Mouse (Mus musculus): ENCODE results near the gene Slc23a3. TPM values are rescaled to one million over a fixed set of nuclear protein-coding genes. Genes with fewer than 3 reads are reported as not detected.
A peak's percentile ranks its signal among the peaks of the same experiment; 100 is the strongest.

Slc23a3 gene
- polyA plus RNA-seq, 1 experiment from 2014 or later, result 1.1 TPM

GRCm38 (mm10) chr1:75128641-75129040, 5.0 kb downstream of the Slc23a3 start:
- Histone ChIP-seq H3K27ac (no peak overlapping the region), H3K4me3 (no peak overlapping the region), H3K4me1 (peaks cover 44% of the 10 kb centered on the region), H3K36me3 (no peaks in the 10 kb centered on the region), H3K9me3 (replicated peaks) (no peaks in the 10 kb centered on the region), H3K9ac (no peak overlapping the region), H3K27me3 (replicated peaks) (peaks cover 12% of the 10 kb centered on the region; the same call in 1 of the 2 replicates), H3K4me2 (no peak overlapping the region)
- 71% methylated on average over 3 of the region's 3 CpGs for WGBS (ENCODE audit: insufficient replicate concordance)
- ATAC-seq, result no peak

GRCm38 (mm10) chr1:75125418-75125817, 8.3 kb downstream of the Slc23a3 start:
- WGBS (ENCODE audit: insufficient replicate concordance), result 33% methylated on average over 5 of the region's 5 CpGs
- ATAC-seq, result no peak
- H3K36me3 ChIP-seq, result no peaks in the 10 kb centered on the region

GRCm38 (mm10) chr1:75124346-75125321, 9.1 kb downstream of the Slc23a3 start, which contains the start of gene Nhej1:
Nhej1 (minus strand) TSS chr1:75125200.
- peaks cover 28% of the 10 kb centered on the region for H3K4me1 ChIP-seq
- H3K4me3 ChIP-seq, result peak within 1 kb of the TSS; percentile 62
- ATAC-seq, result peak; percentile 94
- H3K9me3 ChIP-seq (replicated peaks), result no peaks in the 10 kb centered on the region
- H3K36me3 ChIP-seq, result no peaks in the 10 kb centered on the region
- peak within 1 kb of the TSS; percentile 72 for H3K9ac ChIP-seq
- H3K27ac ChIP-seq, result peak within 1 kb of the TSS; percentile 96
- peak within 1 kb of the TSS; percentile 75 for H3K4me2 ChIP-seq
- WGBS (ENCODE audit: insufficient replicate concordance), result 1% methylated on average over 56 of the region's 56 CpGs
- H3K27me3 ChIP-seq (replicated peaks), result no peaks in the 10 kb centered on the region; the same call in 1 of the 2 replicates

More at GRCm38 (mm10) chr1:75125418-75125817, 8.3 kb downstream of the Slc23a3 start:
- Histone ChIP-seq H3K4me1 (peaks cover 28% of the 10 kb centered on the region), H3K9me3 (replicated peaks) (no peaks in the 10 kb centered on the region), H3K27me3 (replicated peaks) (peaks cover 3% of the 10 kb centered on the region; the same call in 1 of the 2 replicates), H3K27ac (peak overlapping the region; percentile 96), H3K9ac (peak overlapping the region; percentile 72), H3K4me3 (peak overlapping the region; percentile 62), H3K4me2 (peak overlapping the region; percentile 75)

GRCm38 (mm10) chr1:75122211-75122610, 11.5 kb downstream of the Slc23a3 start:
- Histone ChIP-seq H3K9me3 (replicated peaks) (no peaks in the 10 kb centered on the region), H3K4me3 (no peak overlapping the region), H3K27me3 (replicated peaks) (no peaks in the 10 kb centered on the region), H3K36me3 (no peaks in the 10 kb centered on the region), H3K4me2 (no peak overlapping the region), H3K27ac (no peak overlapping the region), H3K4me1 (peaks cover 25% of the 10 kb centered on the region), H3K9ac (no peak overlapping the region)
- 56% methylated on average over 3 of the region's 3 CpGs for WGBS (ENCODE audit: insufficient replicate concordance)
- no peak for ATAC-seq

Other genes starting within 250 kb of the Slc23a3 start
- gene Fev, start 248.5 kb downstream of the Slc23a3 start, polyA plus RNA-seq (2016; fragmentation: Nextera tagmentation; extraction: Ambion mirVana), result 0.29 and 0.36 TPM in 2 replicates
- not detected in 2 replicates for gene Cryba2, start 240.7 kb downstream of the Slc23a3 start, polyA plus RNA-seq (2016; fragmentation: Nextera tagmentation; extraction: Ambion mirVana)
- not detected in 2 replicates for gene Cfap65, start 198.3 kb downstream of the Slc23a3 start, polyA plus RNA-seq (2016; fragmentation: Nextera tagmentation; extraction: Ambion mirVana)
- 2.9 and 3.0 TPM in 2 replicates for gene Ihh, start 182.2 kb downstream of the Slc23a3 start, polyA plus RNA-seq (2016; fragmentation: Nextera tagmentation; extraction: Ambion mirVana)
- gene Nhej1, start 8.7 kb downstream of the Slc23a3 start, polyA plus RNA-seq (2016; fragmentation: Nextera tagmentation; extraction: Ambion mirVana), result 6.7 and 6.8 TPM in 2 replicates
- gene Cnppd1, start 8.8 kb upstream of the Slc23a3 start, polyA plus RNA-seq (2016; fragmentation: Nextera tagmentation; extraction: Ambion mirVana), result 53.2 and 54.0 TPM in 2 replicates
- gene Retreg2, start 8.9 kb upstream of the Slc23a3 start, polyA plus RNA-seq (2016; fragmentation: Nextera tagmentation; extraction: Ambion mirVana), result 69.4 and 73.5 TPM in 2 replicates
- gene Zfand2b, start 34.8 kb upstream of the Slc23a3 start, polyA plus RNA-seq (2016; fragmentation: Nextera tagmentation; extraction: Ambion mirVana), result 43.5 and 46.3 TPM in 2 replicates
- gene Abcb6, start 46.5 kb upstream of the Slc23a3 start, polyA plus RNA-seq (2016; fragmentation: Nextera tagmentation; extraction: Ambion mirVana), result 82.0 and 86.2 TPM in 2 replicates
- gene Ankzf1, start 58.3 kb upstream of the Slc23a3 start, polyA plus RNA-seq (2016; fragmentation: Nextera tagmentation; extraction: Ambion mirVana), result 13.4 and 14.5 TPM in 2 replicates
- 26.2 and 27.3 TPM in 2 replicates for gene Atg9a, start 58.3 kb upstream of the Slc23a3 start, polyA plus RNA-seq (2016; fragmentation: Nextera tagmentation; extraction: Ambion mirVana)
- 5.2 and 6.1 TPM in 2 replicates for gene Glb1l, start 76.9 kb upstream of the Slc23a3 start, polyA plus RNA-seq (2016; fragmentation: Nextera tagmentation; extraction: Ambion mirVana)
- 107 and 110 TPM in 2 replicates for gene Stk16, start 76.9 kb upstream of the Slc23a3 start, polyA plus RNA-seq (2016; fragmentation: Nextera tagmentation; extraction: Ambion mirVana)
- 465 and 490 TPM in 2 replicates for gene Tuba4a, start 86.0 kb upstream of the Slc23a3 start, polyA plus RNA-seq (2016; fragmentation: Nextera tagmentation; extraction: Ambion mirVana)
- not detected in 2 replicates for gene A630095N17Rik, start 98.2 kb upstream of the Slc23a3 start, polyA plus RNA-seq (2016; fragmentation: Nextera tagmentation; extraction: Ambion mirVana)
- 27.2 and 27.8 TPM in 2 replicates for gene Dnajb2, start 102.5 kb upstream of the Slc23a3 start, polyA plus RNA-seq (2016; fragmentation: Nextera tagmentation; extraction: Ambion mirVana)
- gene Ptprn, start 130.6 kb upstream of the Slc23a3 start, polyA plus RNA-seq (2016; fragmentation: Nextera tagmentation; extraction: Ambion mirVana), result 0.79 and 0.82 TPM in 2 replicates
- 0.32 TPM in 1 of 2 replicates, not detected in the other for gene Resp18, start 144.5 kb upstream of the Slc23a3 start, polyA plus RNA-seq (2016; fragmentation: Nextera tagmentation; extraction: Ambion mirVana)
- gene Dnpep, start 184.1 kb upstream of the Slc23a3 start, polyA plus RNA-seq (2016; fragmentation: Nextera tagmentation; extraction: Ambion mirVana), result 66.3 and 67.4 TPM in 2 replicates
- 6.9 and 7.4 TPM in 2 replicates for gene Des, start 226.4 kb upstream of the Slc23a3 start, polyA plus RNA-seq (2016; fragmentation: Nextera tagmentation; extraction: Ambion mirVana)
- gene Speg, start 241.4 kb upstream of the Slc23a3 start, polyA plus RNA-seq (2016; fragmentation: Nextera tagmentation; extraction: Ambion mirVana), result 11.4 and 14.3 TPM in 2 replicates